Mouse (Mus musculus) liver, embryonic 14.5 days (tissue): ENCODE measurements at regions not wholly inside any gene's neighbourhood (a gene's known extent, or its start where the extent isn't known, plus 50 kb on each side); places are given as distances from the start of the nearest gene placed in this dataset.

Experiments used
- ATAC-seq: fragments of 200-750 bp; cut with Nextera tagmentation; 2 replicates; pipeline ENCODE4 v1.8.0; 2017; ENCODE audit warnings: moderate number of reproducible peaks, mild to moderate bottlenecking, moderate library complexity; ENCODE audit not compliant: insufficient read depth
- DNase-seq, 3 experiments: peaks; one replicate each; pipeline ENCODE4 v3.0.0-alpha.2; 2012 to 2013; ENCODE audit warnings: low read depth in 3 of 3, low spot score in 3 of 3
- H3K27ac ChIP-seq: fragments of 300-500 bp; sonication (generic); 2 replicates; pipeline ENCODE4 v1.5.1; 2014; ENCODE audit warnings: moderate library complexity, mild to moderate bottlenecking, control low read depth, inconsistent platforms
- H3K27me3 ChIP-seq: fragments of 300-500 bp; sonication (generic); 2 replicates; pipeline ENCODE4 v1.6.1; 2014; ENCODE audit warnings: mild to moderate bottlenecking, low read length, moderate library complexity; ENCODE audit not compliant: control insufficient read depth, insufficient read depth
- H3K36me3 ChIP-seq: fragments of 300-500 bp; sonication (generic); replicated peaks from 2 replicates; pipeline ENCODE4 v1.6.1; 2014; ENCODE audit warnings: low read depth; ENCODE audit not compliant: control insufficient read depth, insufficient read depth
- H3K4me1 ChIP-seq, 2 experiments: fragments of 200-500 bp in 1 of 2; fragments of 300-500 bp in 1 of 2; sonication (generic) in 1 of 2; replicated peaks; 2 replicates each; pipeline ENCODE4 v1.6.1; 2012 to 2014; ENCODE audit warnings: antibody characterized with exemption in 1 of 2, inconsistent platforms in 1 of 2, low read length in 1 of 2; ENCODE audit not compliant: control insufficient read depth in 2 of 2, insufficient read depth in 2 of 2
- H3K4me2 ChIP-seq: fragments of 300-500 bp; sonication (generic); 2 replicates; pipeline ENCODE4 v1.6.1; 2014; ENCODE audit warnings: low read depth, mild to moderate bottlenecking, control low read depth, moderate library complexity
- H3K4me3 ChIP-seq, 2 experiments: fragments of 200-500 bp in 1 of 2; fragments of 300-500 bp in 1 of 2; sonication (generic) in 1 of 2; 2 replicates each; pipeline ENCODE4 v1.5.1; 2012 to 2014; ENCODE audit warnings: low read depth in 2 of 2, low read length in 2 of 2, mild to moderate bottlenecking in 2 of 2, control low read depth in 1 of 2, inconsistent platforms in 1 of 2, moderate library complexity in 1 of 2; ENCODE audit not compliant: insufficient read depth in 1 of 2
- H3K9ac ChIP-seq: fragments of 300-500 bp; sonication (generic); replicated peaks from 2 replicates; pipeline ENCODE4 v1.6.1; 2014; ENCODE audit warnings: mild to moderate bottlenecking, control low read depth, moderate library complexity
- H3K9me3 ChIP-seq: fragments of 300-500 bp; sonication (generic); 2 replicates; pipeline ENCODE4 v1.6.1; 2016; ENCODE audit warnings: low read length, mixed read lengths; ENCODE audit not compliant: control insufficient read depth
- CTCF ChIP-seq: IDR thresholded peaks from 2 replicates; pipeline ENCODE4 v1.5.1; 2016; ENCODE audit warnings: antibody characterized with exemption, low read depth, control low read depth
- EP300 ChIP-seq: IDR thresholded peaks from 2 replicates; pipeline ENCODE4 v1.6.1; 2016; ENCODE audit warnings: antibody characterized with exemption, low read depth
- WGBS: fragments of 180-500 bp; shearing (Covaris S2); extraction: QIAGEN DNeasy Blood & Tissue Kit; methylation state at CpG from one replicate; pipeline ENCODE4 v1.1.7; 2014; ENCODE audit not compliant: insufficient replicate concordance; 5-methylcytosine and 5-hydroxymethylcytosine counted together

- WGBS, result 31% methylated on average over 1 of the region's 1 CpGs
- H3K9ac ChIP-seq, result no peak overlapping the region
These were observed 1916.4 kb upstream of the Lrrc6 start for GRCm38 (mm10) chr15:68417142-68417541.

GRCm38 (mm10) chr15:68415401-68415925 lies 1914.8 kb upstream of the Lrrc6 start:
- H3K9me3 ChIP-seq, result no peaks in the 10 kb centered on the region

More at GRCm38 (mm10) chr15:68417142-68417541, 1916.4 kb upstream of the Lrrc6 start:
- ATAC-seq, result no peak
- Histone ChIP-seq H3K27me3 (no peaks in the 10 kb centered on the region), H3K36me3 (no peaks in the 10 kb centered on the region), H3K4me2 (no peak overlapping the region), H3K4me3 (no peak overlapping the region), H3K9me3 (no peaks in the 10 kb centered on the region), H3K4me1 (no peaks in the 10 kb centered on the region), H3K27ac (no peak overlapping the region)
- TF ChIP-seq CTCF (no peak), EP300 (no peak)
- DNase-seq, result no peak

GRCm38 (mm10) chr15:68414047-68414446 lies 1913.3 kb upstream of the Lrrc6 start:
- ATAC-seq (no peak), DNase-seq (no peak)
- Histone ChIP-seq H3K4me2 (no peak overlapping the region), H3K4me3 (no peak overlapping the region), H3K9ac (no peak overlapping the region), H3K27ac (no peak overlapping the region), H3K9me3 (no peaks in the 10 kb centered on the region), H3K36me3 (no peaks in the 10 kb centered on the region), H3K4me1 (no peaks in the 10 kb centered on the region), H3K27me3 (no peaks in the 10 kb centered on the region)
- no peak for TF ChIP-seq CTCF
- WGBS, result 38% methylated on average over 4 of the region's 4 CpGs

More at GRCm38 (mm10) chr15:68415401-68415925, 1914.8 kb upstream of the Lrrc6 start:
- Histone ChIP-seq H3K27me3 (no peaks in the 10 kb centered on the region), H3K4me2 (no peak overlapping the region), H3K36me3 (no peaks in the 10 kb centered on the region), H3K4me1 (no peaks in the 10 kb centered on the region), H3K4me3 (no peak overlapping the region), H3K27ac (no peak overlapping the region), H3K9ac (no peak overlapping the region)
- peak; percentile 62 for TF ChIP-seq CTCF
- no peak for TF ChIP-seq EP300
- DNase-seq, result peak in 1 of 3 experiments; percentile 10
- no peak for ATAC-seq
- 14% methylated on average over 3 of the region's 3 CpGs for WGBS

- no peaks in the 10 kb centered on the region for H3K4me1 ChIP-seq
- TF ChIP-seq EP300 (no peak), CTCF (no peak)
- DNase-seq, result no peak
- no peaks in the 10 kb centered on the region for H3K27me3 ChIP-seq
- no peaks in the 10 kb centered on the region for H3K9me3 ChIP-seq
- WGBS, result 25% methylated on average over 2 of the region's 2 CpGs
- no peak overlapping the region for H3K4me3 ChIP-seq
- no peak overlapping the region for H3K9ac ChIP-seq
- H3K4me2 ChIP-seq, result no peak overlapping the region
- H3K27ac ChIP-seq, result no peak overlapping the region
- ATAC-seq, result no peak
- H3K36me3 ChIP-seq, result no peaks in the 10 kb centered on the region
These were observed 1912.0 kb upstream of the Lrrc6 start for GRCm38 (mm10) chr15:68412697-68413096.

GRCm38 (mm10) chr15:68412156-68412555 lies 1911.4 kb upstream of the Lrrc6 start:
- H3K4me3 ChIP-seq, result no peak overlapping the region
- WGBS, result 63% methylated on average over 3 of the region's 3 CpGs
- H3K36me3 ChIP-seq, result no peaks in the 10 kb centered on the region
- no peak for ATAC-seq
- H3K27ac ChIP-seq, result no peak overlapping the region
- no peaks in the 10 kb centered on the region for H3K27me3 ChIP-seq
- H3K4me2 ChIP-seq, result no peak overlapping the region
- DNase-seq, result no peak
- H3K9ac ChIP-seq, result no peak overlapping the region
- H3K4me1 ChIP-seq, result no peaks in the 10 kb centered on the region
- no peaks in the 10 kb centered on the region for H3K9me3 ChIP-seq
- no peak for TF ChIP-seq EP300
- no peak for TF ChIP-seq CTCF
